Mouse (Mus musculus): ENCODE data around the gene Shank2.

- TF ChIP-seq CTCF (IDR thresholded peaks at IDR 0.05; ENCODE audit: borderline replicate concordance, extremely low read depth, insufficient read depth, insufficient read length) (peak; percentile 68; the same call in 1 of the 2 replicates), POLR2A (IDR thresholded peaks at IDR 0.05; ENCODE audit: borderline replicate concordance, extremely low read depth, insufficient read depth, insufficient read length, poor library complexity, severe bottlenecking) (no peak)
These were observed 70.5 kb downstream of the Shank2 start for GRCm38 (mm10) chr7:144072219-144072618.

All from brain, embryonic 14.5 days (tissue).